Mouse (Mus musculus): ENCODE measurements around the gene Nck2. TPM values are rescaled to one million over a fixed set of nuclear protein-coding genes. Genes with fewer than 3 reads are reported as not detected.
"Not testable (repeated sequence)": the region's sequence is repeated elsewhere in the genome, so short reads cannot be mapped to it uniquely, and the experiment has no call there.

Nck2 gene
- total RNA-seq, 2 experiments from 2014 or later: 17.3 to 17.9 TPM

DNA sequence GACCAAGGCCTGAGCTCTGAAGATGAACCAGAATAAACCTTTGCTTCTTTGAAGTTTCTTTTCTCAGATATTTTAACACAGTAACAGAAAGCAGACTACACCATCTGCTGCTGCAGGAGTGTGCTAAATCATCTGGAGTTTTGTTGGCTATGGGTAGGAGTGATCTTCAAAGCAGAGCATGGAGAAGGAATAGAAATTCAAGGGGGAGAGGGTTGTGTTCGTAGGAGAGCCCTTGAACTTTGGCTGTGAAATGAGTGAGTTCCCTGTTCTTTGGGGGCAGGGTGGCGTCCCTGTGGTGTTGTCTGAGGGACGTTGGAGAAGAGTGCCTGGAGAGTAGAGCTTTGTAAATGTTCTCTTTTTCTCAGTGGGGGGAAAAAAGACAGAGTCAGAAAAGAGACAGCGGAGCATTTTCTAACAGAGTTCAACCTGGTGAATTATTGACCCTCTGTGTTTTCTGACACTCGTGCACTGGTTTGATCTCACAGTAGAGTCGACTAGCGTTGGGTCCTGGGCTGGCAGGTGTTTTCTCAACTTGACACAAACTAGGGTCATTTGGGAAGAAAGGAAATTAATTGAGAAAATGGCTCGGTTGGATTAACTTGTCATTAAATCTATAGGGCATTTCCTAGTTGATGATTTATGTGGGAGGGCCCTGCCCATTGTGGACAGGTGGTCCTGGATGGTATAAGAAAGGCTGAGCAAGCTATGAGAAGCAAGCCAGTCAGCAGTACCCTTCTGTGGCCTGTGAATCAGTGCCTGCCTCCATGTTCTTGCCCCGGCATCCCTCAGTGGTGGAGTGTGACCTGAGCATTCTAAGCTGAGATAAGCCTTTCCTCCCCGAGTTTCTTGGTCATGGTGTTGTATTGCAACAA is 57.8 kb downstream of the Nck2 start:
- DNase-seq: no peak

DNA sequence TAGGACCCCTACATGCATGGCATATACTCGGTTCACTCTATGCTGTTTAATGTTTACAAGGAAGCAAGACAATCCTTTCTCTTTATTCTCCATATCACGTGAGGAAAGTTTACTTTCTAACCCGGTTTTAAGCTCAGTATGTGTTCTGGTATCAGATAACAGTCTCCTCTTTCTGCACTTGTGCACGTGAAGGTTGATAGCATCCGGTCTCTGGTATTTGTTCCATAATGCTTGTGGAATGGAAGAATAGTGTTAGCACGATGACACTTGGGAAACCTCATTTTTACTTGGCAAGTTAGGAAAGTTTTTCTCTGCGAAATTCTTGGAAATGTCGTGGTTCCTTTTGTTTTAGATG is 58.4 kb downstream of the Nck2 start:
- no peak for DNase-seq

DNA sequence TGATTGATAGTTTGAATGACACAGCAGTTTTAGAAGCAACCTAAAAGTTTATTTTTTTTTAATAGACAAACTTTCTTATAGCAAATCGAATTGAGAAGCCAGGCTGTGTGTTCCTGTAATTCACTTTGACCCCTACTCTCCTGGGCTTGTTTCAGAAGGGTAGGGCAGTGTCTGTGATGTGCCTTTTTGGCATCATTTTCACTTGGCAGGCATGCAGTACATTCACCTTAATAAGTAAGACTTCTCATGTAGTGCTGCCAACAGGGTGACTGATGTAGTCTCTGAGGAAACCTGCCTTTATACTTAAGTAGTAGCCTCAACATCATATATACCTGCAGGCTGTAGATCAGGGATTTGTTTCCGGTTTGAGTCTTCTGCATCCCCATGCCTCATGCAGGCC is 58.9 kb downstream of the Nck2 start:
- no peak for DNase-seq

DNA sequence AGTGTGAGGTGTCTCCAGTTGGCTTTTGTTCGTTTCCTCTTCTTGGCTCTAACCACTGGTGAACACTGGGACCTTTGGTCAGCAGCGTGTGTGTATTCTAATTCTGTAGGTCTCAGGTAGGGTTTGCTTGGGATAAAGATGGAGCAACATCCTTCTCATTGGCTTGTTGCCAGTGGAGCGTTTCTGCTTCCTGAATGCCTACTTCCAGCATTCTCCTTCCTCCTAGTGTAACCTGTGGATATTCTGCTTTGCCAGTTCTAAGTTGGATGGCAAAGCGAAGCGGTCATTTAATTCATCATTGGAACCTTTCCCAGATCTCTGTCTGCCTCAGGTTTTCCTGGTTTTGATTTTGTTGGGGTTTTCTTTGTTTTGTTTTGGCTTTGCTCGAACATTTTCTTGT is 59.3 kb downstream of the Nck2 start:
- DNase-seq: no peak

DNA sequence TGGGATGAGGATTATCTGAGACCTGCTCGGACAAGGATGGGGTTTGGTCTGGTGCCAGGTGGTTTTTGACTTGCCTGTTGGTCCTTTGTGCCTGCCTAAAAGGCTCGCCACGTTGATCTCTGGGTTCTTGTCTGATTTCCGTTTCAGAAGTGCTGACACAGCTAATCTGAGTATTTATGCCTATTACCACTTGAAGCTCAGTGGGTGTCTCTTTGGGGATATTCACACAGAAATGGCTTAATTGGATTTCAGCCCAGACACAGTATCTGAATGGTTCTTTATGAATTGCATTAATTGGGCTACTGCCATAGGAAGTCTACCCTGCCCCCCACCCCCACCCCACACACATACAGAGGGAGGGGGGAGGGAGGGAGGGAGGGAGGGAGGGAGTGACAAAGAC is 59.9 kb downstream of the Nck2 start:
- DNase-seq: no peak

DNA sequence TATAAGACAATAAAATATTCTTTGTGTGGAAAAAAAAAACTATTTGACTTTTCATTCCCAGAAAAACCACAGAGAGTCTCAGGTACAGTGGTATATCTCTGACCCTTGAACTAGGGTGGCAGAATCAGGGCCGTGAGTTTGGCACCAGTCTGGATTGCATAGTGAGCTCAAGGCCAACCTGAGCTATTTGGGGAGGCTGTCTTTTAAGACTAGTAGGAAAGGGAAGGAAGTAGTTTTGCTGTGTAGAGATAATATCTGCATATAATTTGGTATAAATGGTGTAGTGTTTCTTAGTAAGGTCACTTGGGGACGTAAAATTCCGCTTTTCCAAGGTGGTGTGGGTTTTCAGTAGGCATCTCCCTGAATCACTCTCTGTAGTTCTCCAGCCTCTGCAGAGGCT is 62.3 kb downstream of the Nck2 start:
- no peak for DNase-seq

DNA sequence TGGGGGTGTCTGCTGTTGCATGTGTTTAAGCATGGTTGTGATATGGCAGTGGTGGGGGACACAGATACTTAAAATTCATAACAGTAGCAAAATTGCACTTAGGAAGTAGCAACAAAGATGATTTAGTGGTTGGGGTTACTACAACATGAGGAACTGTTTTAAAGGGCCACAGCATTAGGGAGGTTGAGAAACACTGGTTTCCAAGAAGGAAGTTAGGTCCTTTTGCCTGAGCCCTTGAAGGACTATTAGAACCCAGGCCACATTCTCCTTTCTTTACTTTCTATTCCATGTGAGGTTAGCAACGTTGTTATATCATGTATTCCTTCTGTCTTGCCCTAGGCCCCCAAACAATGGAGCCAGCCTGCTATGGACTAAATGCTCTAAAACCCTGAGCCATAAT is 63.4 kb downstream of the Nck2 start:
- no peak for DNase-seq

DNA sequence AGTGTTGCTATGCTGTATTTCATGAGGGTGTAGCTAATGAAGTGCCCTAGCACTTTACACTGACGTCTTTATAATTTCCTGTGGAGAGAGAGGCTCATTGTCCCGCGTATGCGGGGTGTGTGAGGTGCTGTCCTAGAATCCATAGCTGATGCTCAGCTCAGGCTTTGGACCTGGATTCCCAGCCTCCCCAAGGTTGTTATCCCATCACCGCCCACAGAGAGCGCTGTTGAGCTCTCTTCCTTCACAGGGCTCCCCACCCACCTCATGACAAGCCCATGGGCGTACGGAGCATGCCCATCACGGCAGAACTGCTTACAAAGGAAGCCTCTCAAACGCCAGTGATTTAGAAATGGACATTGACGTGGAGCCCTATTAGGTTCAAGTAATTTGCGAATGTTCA is 66.9 kb downstream of the Nck2 start:
- no peak for DNase-seq

DNA sequence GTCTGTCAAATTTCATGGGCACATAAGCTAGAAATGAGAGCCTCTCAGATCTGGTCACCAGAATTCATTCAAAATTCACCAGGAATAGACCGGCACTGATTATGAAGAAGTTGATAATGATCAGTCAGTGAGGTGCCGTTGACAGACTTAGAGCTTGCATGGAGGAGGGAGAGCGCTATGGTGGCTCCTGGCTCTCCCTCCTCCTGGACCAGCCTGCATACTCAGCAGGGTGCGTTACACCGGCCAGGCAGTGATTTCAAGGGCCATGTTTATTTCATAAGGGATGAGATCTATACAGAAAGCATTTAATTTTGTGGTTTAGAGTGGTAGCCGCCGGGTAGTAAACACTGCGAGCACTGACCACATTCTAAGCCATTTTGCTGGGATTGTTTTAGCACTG is 67.3 kb downstream of the Nck2 start:
- no peak for DNase-seq

DNA sequence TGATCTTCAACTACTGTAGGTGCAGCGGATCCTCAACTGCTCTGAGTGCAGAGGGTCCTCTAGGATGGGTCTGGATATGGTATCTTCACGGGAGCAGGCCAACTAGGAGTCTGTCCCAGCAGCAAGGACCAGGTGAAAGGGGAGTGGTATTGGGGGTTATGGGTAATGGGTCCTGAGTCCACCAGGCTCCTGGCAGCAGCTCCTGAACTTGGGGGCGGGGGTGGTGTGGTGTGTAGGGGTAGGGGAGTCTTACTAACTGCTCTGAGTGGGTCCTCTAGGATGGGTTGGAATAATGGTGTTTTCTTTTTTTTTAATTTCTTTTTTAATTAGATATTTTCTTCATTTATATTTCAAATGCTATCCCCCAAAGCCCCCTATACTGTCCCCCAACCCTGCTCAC is 73.0 kb downstream of the Nck2 start:
- no peak for DNase-seq

DNA sequence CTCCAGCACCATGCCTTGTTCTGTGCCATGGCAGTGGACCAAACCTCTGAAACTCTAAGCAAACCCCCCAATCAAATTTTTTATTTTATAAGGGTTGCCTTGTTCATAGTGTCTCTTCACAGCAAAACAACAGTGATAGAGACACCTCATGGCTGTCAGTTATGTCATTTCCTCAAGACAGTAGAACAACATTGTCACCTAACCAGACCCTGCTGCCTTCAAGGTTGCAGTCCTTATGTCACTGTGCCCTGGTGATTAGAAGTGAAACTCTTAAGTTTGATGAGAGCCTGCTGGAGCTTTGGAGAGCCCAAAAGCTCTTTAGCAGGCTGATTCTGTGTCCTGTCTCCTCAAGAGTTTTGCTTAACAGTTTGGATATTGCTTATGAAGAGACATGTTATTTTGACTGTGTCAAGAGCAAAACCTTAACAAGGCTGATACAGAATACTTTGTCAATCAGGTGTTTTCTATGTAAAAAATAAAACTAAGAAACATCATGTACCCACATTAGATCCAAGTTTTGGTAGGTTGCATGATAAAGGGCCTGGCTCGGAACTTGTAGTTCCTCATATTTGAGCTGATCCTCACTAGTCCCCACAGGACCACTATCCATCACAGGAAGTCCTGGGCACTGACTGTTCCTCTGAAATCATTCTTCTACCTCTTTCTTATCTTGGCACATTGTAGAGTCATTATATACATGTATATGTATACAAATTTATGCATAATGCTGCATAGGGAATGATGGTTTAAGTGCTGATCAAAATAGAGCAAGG is 76.0 kb downstream of the Nck2 start:
- DNase-seq: no peak

DNA sequence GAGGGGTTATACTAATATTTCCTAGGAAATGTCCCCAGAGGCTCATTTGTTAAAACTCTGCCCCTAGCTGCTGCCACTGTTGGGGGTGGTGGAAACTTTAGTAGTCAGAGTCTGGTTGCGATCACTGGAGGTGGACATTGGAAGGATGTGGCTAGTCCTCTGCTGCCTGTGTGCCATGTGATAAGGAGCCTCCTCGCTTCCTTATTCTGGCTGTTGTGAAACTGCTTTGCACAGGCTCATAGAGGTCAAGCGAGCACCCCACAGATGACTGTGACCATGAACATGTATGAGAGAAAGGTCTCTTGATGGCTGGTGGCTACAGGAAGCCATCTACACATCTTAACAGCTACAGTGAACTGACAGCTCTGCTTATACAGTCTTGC is 76.6 kb downstream of the Nck2 start:
- DNase-seq: no peak

DNA sequence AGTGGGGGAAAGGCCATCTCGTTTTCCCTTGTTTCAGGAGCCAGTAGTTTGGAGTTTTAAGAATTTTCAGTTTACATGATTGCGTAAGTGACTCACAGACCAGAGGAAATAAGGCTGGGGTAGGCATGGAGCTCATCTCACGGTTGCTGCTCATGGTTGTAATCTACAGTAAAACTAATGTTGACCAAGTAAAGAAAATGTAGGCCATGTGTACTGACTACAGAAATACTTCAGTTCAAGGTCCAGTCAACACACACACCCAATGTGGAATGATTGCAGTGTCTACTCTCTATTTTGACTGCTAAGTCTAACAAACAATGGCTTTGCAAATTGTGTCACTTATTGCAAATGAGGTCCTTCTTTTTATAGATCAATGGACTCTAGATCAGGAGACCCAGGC is 77.1 kb downstream of the Nck2 start:
- DNase-seq: no peak

DNA sequence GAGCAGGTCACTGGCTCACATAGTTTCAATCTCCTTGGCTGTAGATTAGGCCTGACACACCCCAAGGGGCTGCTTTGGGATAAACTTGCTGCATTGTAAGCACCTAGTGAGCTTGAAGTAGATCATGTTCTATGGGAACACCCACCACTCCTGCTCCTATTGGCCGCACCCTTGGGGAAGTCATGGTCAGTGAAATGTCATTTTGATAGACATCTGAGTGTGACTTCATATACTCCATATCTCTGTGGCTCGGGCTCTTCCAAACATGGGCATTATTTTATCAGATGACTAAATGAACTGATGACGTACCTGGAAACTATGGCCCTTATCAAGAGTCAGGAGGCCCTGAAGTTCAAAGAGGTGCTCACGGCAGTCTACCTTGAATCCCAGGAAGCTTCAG is 77.6 kb downstream of the Nck2 start:
- no peak for DNase-seq

DNA sequence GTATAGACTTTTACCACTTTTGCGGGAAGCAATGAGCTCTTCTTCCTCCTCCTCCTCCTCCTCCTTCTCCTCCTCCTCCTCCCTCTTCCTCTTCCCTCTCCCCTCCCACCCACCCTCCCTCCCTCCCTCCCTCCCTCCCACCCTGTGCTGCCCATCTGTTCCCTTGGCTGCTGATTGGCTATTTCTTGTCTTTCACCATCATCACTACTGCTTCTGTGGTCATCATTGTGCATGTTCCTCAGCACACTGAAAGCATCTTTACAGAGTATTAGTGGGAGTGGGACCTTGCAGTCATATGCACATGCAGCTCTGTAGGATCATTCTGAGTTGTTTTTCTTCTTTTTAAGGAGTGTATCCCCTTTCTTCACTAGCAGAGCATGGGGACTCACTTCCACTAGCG is 78.6 kb downstream of the Nck2 start:
- DNase-seq: no peak

DNA sequence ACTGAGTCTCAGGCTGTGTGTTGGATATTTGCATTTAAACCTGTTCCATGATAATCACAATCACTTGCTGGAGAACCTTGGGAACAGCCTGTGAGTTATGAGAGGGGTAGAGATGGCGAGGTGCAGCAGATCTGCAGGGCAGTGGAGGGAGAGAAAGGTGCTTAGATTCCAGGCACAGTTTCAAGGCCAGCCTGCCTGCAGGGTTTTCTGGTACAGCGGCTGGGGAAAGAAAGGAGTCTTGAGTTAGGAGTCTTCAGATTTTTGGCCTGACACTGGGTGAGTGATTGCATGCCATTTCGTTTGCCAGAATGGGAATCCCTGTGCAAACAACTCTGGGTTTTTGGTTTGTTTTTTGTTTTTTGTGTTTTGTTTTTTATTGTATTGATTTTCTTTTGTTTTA is 80.0 kb downstream of the Nck2 start:
- DNase-seq: no peak

DNA sequence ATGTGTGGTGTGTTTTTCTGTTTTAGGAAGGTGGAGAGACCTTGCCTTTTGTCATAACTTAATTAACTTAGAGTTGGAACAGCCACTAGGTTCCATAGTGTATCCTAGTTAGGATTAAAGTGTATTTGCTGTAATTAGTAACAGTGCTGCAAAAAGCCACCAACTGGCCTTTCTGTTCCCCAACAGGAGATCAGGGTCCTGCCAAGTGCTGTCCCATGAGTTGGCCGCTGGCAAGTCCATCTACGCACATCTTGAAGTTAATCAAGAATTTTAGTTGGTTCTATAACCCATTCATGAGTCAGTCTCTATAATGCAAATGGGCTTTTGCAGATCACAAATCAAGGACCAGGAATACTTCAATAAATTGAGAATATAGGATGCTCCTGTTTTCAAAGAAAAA is 83.9 kb downstream of the Nck2 start:
- DNase-seq: no peak

DNA sequence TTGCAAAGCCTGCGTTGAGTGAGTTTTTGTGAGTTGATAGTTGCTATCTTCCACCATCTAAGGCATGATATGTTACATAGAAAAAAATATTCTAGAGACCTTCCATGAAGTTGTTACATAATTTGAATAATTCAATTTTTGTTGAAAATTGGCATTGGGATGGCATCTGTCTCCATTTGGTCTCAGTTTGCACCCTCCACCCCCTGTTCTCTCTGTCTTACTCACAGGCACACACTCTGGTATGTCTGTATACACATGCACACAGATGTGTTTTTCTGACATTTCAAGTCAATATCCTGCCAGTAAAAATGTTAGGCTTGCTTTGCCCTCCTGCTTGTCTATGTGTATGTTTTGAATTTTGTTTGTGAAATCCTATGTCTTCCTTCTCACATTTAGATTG is 84.7 kb downstream of the Nck2 start:
- no peak for DNase-seq

DNA sequence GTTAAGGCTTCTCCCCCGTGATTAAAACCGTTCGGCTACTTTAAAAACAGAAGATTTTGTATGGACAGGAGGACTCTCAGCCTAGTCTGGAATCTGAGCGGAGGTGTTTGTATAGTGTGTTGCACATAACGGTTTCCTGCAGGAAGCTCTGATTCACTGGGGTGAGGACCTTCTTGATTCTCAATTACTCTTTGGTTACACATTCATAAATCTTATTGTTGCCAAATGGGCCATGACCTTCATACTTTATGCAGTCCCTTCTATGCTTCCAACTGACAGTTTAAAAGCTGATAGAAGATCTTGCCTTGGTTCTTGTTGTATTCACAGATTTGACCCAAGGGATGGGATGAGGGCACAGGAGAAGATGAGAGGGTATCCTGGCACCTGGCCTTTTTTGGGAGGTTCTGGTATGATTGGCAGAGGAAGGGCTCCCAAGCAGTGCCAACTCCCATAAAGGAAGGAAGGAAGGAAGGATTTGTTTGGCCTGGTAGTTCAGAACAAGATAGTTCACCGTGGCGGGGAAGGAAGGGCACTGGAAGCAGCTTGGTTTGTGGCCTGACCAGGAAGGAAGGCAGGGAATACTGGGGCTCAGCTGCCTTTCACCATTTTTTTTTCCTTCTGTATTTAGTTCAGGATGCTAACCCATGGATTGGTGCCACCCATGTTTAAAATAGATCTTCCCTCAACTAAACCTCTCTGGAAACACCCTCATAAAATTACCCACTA is 86.1 kb downstream of the Nck2 start:
- no peak for DNase-seq

DNA sequence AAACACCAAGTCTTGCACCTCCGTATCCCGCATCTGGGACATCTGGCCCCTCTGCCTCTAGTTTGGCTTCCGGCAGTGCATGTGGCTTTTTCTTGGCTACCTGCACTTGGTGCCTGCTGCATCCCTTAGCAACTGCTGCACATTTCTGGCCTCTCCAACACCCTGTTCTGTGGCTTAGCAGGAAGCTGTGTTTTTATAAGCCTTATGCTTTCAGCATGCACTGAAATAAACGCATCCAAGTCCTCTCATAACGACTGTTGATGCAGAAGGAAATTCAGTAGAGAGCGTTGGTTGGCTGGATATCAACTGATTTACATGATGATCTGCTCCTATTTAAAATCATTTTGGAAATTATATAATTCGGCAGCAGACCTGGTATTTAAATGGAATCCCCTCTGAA is 86.9 kb downstream of the Nck2 start:
- no peak for DNase-seq

DNA sequence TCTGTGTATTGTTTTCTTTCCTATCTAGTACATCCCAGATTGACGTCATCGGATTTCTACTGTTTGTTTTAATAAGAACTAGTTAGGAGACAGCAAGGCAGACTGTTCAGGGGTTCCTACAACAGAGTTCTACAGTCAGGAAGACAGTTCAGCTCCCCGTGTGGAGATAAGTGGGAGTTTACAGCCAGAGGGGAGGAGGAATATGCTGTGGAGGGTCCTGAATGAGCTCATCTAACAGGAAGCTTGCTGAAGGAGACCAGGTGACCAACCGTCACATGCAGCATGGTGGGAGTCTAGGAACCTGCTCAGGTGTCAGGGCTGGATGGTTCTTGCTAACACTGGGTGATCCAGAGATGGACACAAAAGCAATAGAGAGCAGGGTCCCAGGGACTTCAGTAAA is 87.9 kb downstream of the Nck2 start:
- DNase-seq: no peak

DNA sequence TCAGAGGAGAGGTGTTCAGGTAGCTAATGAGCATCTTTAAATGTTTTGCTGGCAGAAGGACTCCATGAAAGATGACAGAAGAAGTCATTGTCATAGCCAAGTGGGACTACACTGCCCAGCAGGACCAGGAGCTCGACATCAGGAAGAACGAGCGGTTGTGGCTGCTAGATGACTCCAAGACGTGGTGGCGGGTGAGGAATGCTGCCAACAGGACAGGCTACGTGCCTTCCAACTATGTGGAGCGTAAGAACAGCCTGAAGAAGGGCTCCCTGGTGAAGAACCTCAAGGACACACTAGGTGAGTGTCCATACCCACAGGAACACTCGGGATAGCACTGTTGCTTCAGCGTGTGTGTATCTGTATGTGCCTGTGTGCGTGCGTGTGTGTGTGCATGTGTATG is 89.1 kb downstream of the Nck2 start:
- not testable (repeated sequence) for DNase-seq

DNA sequence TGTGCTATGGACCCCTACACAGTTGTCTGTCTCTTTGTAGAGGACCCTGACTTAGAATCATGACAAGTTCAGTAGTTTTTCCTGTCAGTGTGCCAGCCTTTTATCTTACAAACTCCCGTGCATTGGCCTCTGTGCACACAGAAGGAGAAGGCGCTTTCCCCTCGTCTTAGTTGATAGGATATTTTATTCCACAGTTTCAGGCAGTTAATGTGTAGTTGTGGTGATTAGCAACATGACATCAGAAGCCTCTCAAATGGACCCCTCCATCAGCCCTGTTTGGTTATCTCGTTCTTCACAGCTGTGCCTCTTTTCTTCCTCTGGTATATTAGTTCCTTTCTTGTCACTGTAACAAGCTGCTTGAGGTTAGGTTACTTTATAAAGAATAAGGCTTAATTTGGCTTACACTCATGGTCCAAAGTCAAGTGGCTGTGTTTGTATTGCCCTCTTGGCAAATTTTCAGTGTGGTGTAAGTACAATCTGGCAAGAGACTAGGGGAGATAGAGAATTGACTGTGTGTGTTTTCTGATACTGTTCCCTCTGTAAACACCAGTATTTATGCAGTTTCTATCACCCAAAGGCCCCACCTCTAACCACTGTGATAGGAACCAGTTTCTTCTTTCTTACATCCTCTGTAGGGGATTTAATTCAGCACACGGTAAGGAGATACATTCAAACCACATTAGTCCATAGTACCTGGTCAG is 89.8 kb downstream of the Nck2 start:
- DNase-seq: no peak
